In genomic region chr5:112296404-112297181, GRCm38 (mm10) we compare ENCODE assay signal across 11 mouse cellular contexts. TPM values are rescaled to one million over a fixed set of nuclear protein-coding genes. Genes with fewer than 3 reads are reported as not detected.
DNase-seq lines count a peak whose midpoint lies in the region; ATAC-seq and TF ChIP-seq lines count a peak whose summit lies in the region.
"Had no signal": no experiment of that assay in that cellular context is flagged by ENCODE, and none has a peak within 500 bp of the region (broad histone marks: within the 10 kb centered on the region; RNA-seq: fewer than 3 reads in every experiment).

No protein-coding gene starts in this region.

- TF ChIP-seq CTCF in intestine, postnatal 0 days (IDR thresholded peaks at IDR 0.05; ENCODE audit: low read depth): no peak

- H3K27ac ChIP-seq in kidney, embryonic 15.5 days: peak overlapping the region; percentile 28
- H3K27ac ChIP-seq in intestine, postnatal 0 days (ENCODE audit: low read depth, low read length): no peak overlapping the region

- no peaks in the 10 kb centered on the region for H3K27me3 ChIP-seq in kidney, embryonic 15.5 days
- H3K27me3 ChIP-seq in intestine, postnatal 0 days (replicated peaks; ENCODE audit: control insufficient read depth, insufficient read depth, low read length): no peaks in the 10 kb centered on the region

- H3K4me3 ChIP-seq in kidney, embryonic 15.5 days (replicated peaks): no peak overlapping the region
- no peak overlapping the region for H3K4me3 ChIP-seq in intestine, postnatal 0 days (ENCODE audit: low read depth, low read length)

- no peaks in the 10 kb centered on the region for H3K9me3 ChIP-seq in kidney, embryonic 15.5 days (replicated peaks)
- H3K9me3 ChIP-seq in intestine, postnatal 0 days (ENCODE audit: control insufficient read depth): no peaks in the 10 kb centered on the region

- peak; percentile 58 for DNase-seq in adrenal gland, adult 2 months
- no peak for DNase-seq in adrenal gland, postnatal 10 days
- DNase-seq in kidney, postnatal 36 days: no peak
- DNase-seq in 3T3-L1 (ENCODE audit: low read depth, low spot score): peak; percentile 27
- no peak for DNase-seq in left cerebral cortex, adult 11 months (ENCODE audit: low spot score)
- DNase-seq: gastrocnemius, postnatal 25 days; layer of hippocampus, adult 9-11 months; right cerebral cortex, postnatal 4 days had no signal

- H3K36me3 ChIP-seq in kidney, embryonic 15.5 days: 0 out of 2 replicates have a peak, but pooled peaks cover 2% of the 10 kb centered on the region
- H3K36me3 ChIP-seq in intestine, postnatal 0 days (ENCODE audit: control insufficient read depth, insufficient read depth): no peaks in the 10 kb centered on the region

- peaks cover 73% of the 10 kb centered on the region for H3K4me1 ChIP-seq in kidney, embryonic 15.5 days
- peaks cover 6% of the 10 kb centered on the region for H3K4me1 ChIP-seq in intestine, postnatal 0 days (replicated peaks; ENCODE audit: control insufficient read depth, insufficient read depth, low read length)

- no peak overlapping the region for H3K9ac ChIP-seq in kidney, embryonic 15.5 days
- no peak overlapping the region for H3K9ac ChIP-seq in intestine, postnatal 0 days (ENCODE audit: low read depth, low read length)

- ATAC-seq in kidney, embryonic 15.5 days (replicated peaks; ENCODE audit: low FRiP score): no peak
- ATAC-seq in intestine, postnatal 0 days: peak; percentile 41
- ATAC-seq in frontal cortex, adult (ENCODE audit: low TSS enrichment): no peak

- WGBS in kidney, embryonic 15.5 days: 65% methylated on average over 6 of the region's 6 CpGs
- WGBS in intestine, postnatal 0 days: 42% methylated on average over 6 of the region's 6 CpGs

- H3K4me2 ChIP-seq in kidney, embryonic 15.5 days: no peak overlapping the region
- H3K4me2 ChIP-seq in intestine, postnatal 0 days (replicated peaks; ENCODE audit: low read depth): no peak overlapping the region

RNA-seq across cellular contexts. Expression of gene Tpst2, which starts 20.1 kb away (rescaled TPM):
- total RNA-seq in adrenal gland, adult 2 months (2021): 100 to 1,000 TPM; 154 to 322 TPM
- polyA plus RNA-seq in adrenal gland, adult 2 months (2012; rRNA removed): 222 and 270 TPM in 2 replicates
- total RNA-seq in adrenal gland, postnatal 10 days (2021): 100 to 1,000 TPM; 116 to 169 TPM
- polyA plus RNA-seq in kidney, embryonic 15.5 days (2015; fragmentation: Nextera tagmentation; extraction: Ambion mirVana): 53.4 and 60.0 TPM in 2 replicates
- polyA plus RNA-seq in intestine, postnatal 0 days (2015; fragmentation: Nextera tagmentation; extraction: Ambion mirVana): 45.3 and 48.4 TPM in 2 replicates

RNA-seq across cellular contexts. Expression of gene Tfip11, which starts 29.6 kb away (rescaled TPM):
- 10 to 100 TPM; 30.3 to 38.7 TPM for total RNA-seq in adrenal gland, adult 2 months (2021)
- 36.6 and 38.1 TPM in 2 replicates for polyA plus RNA-seq in adrenal gland, adult 2 months (2012; rRNA removed)
- 10 to 100 TPM; 28.4 to 32.3 TPM for total RNA-seq in adrenal gland, postnatal 10 days (2021)
- 30.5 and 33.8 TPM in 2 replicates for polyA plus RNA-seq in kidney, embryonic 15.5 days (2015; fragmentation: Nextera tagmentation; extraction: Ambion mirVana)
- polyA plus RNA-seq in intestine, postnatal 0 days (2015; fragmentation: Nextera tagmentation; extraction: Ambion mirVana): 13.6 and 14.3 TPM in 2 replicates

RNA-seq across cellular contexts. Expression of gene Crybb1, which starts 41.0 kb away (rescaled TPM):
- total RNA-seq in adrenal gland, adult 2 months (2021): 1 to 10 TPM; 2.9 to 3.2 TPM
- 5.3 and 6.7 TPM in 2 replicates for polyA plus RNA-seq in adrenal gland, adult 2 months (2012; rRNA removed)
- 1 to 10 TPM; 1.4 to 2.2 TPM for total RNA-seq in adrenal gland, postnatal 10 days (2021)
- polyA plus RNA-seq in kidney, embryonic 15.5 days (2015; fragmentation: Nextera tagmentation; extraction: Ambion mirVana): 2.1 and 2.4 TPM in 2 replicates
- 0.22 and 0.34 TPM in 2 replicates for polyA plus RNA-seq in intestine, postnatal 0 days (2015; fragmentation: Nextera tagmentation; extraction: Ambion mirVana)

RNA-seq across cellular contexts. Expression of gene Cryba4, which starts 44.3 kb away (rescaled TPM):
- 10 to 100 TPM; 70.5 to 74.9 TPM for total RNA-seq in adrenal gland, adult 2 months (2021)
- 58.4 and 91.5 TPM in 2 replicates for polyA plus RNA-seq in adrenal gland, adult 2 months (2012; rRNA removed)
- total RNA-seq in adrenal gland, postnatal 10 days (2021): 10 to 100 TPM in 1 of 2 experiments, 1 to 10 TPM in 1; 7.9 to 17.4 TPM
- 0.99 and 1.1 TPM in 2 replicates for polyA plus RNA-seq in kidney, embryonic 15.5 days (2015; fragmentation: Nextera tagmentation; extraction: Ambion mirVana)
- 1.1 and 1.3 TPM in 2 replicates for polyA plus RNA-seq in intestine, postnatal 0 days (2015; fragmentation: Nextera tagmentation; extraction: Ambion mirVana)

RNA-seq across cellular contexts. Expression of gene Srrd, which starts 46.2 kb away (rescaled TPM):
- 10 to 100 TPM; 20.1 to 68.5 TPM for total RNA-seq in adrenal gland, adult 2 months (2021)
- 43.2 and 47.4 TPM in 2 replicates for polyA plus RNA-seq in adrenal gland, adult 2 months (2012; rRNA removed)
- total RNA-seq in adrenal gland, postnatal 10 days (2021): 10 to 100 TPM; 15.7 to 25.8 TPM
- polyA plus RNA-seq in kidney, embryonic 15.5 days (2015; fragmentation: Nextera tagmentation; extraction: Ambion mirVana): 38.5 and 44.8 TPM in 2 replicates
- 15.4 and 19.0 TPM in 2 replicates for polyA plus RNA-seq in intestine, postnatal 0 days (2015; fragmentation: Nextera tagmentation; extraction: Ambion mirVana)

Comparison
In these comparisons a context has a peak if more than half of its experiments do, and no peak if none do; other contexts are left out.
1. DNase-seq: peak in adrenal gland, adult 2 months (single experiment) and 3T3-L1 (single experiment); none in adrenal gland, postnatal 10 days (single experiment), kidney, postnatal 36 days (0 of 2) and left cerebral cortex, adult 11 months (single experiment).